Mouse (Mus musculus) layer of hippocampus, adult 18-20 months (tissue): ENCODE results near the gene Glis3. TPM values are rescaled to one million over a fixed set of nuclear protein-coding genes. Genes with fewer than 3 reads are reported as not detected.

ENCODE experiments used
- DNase-seq, 2 experiments: peaks; one replicate each; pipeline ENCODE4 v3.0.0; 2022; ENCODE audit warnings: low spot score in 2 of 2
- total RNA-seq, 2 experiments: library from RNA; stranded (reverse); gene quantifications; 2 replicates each; pipeline ENCODE4 v1.2.3; 2021

Gene Glis3
- total RNA-seq, 2 experiments from 2014 or later: 25.0 to 30.6 TPM

DNA sequence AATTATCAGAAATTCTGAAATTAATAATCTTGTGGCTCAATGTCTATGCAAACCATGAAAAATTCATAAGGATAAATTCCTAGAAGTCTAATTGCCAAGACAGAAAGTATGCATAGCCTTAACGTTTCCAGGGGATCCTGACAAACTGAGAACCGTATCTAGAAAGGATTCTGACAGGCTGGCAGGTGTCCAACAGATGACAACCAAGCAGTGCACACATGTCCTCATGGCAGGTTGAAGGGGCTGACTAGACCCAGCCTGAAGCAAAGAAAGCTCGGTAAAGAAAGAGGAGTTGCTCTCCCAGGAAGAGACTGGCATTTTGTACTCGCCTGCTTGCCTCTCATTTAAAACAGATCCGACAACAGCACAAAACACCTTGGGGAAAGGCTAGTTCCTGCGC is 184.0 kb downstream of the Glis3 start:
- no peak for DNase-seq

- no peak for DNase-seq
These were observed 186.1 kb downstream of the Glis3 start for GRCm38 (mm10) chr19:28493605-28494260.

- no peak for DNase-seq
These were observed 201.8 kb downstream of the Glis3 start for GRCm38 (mm10) chr19:28478055-28478454.

GRCm38 (mm10) chr19:28477326-28477863 is 202.5 kb downstream of the Glis3 start:
- no peak for DNase-seq

DNA sequence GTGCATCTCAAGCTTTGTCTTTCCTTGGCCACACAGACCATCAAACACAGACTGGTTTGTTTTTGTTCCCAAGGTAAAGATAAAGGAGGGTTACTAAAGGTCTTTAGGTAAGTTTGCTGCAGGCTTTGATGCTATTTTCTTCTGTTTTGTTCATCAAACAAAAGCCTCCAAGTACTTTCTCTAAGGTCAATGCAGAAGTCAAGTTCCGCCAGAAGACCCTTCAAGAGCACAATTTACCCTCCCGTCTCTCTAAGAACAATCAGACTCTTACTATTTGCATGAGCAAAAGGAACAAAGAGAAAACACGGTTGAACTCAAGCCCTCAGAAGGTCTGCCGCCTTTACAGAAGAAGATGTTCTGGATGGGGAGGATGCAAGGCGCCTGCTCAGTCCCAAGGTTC is 206.3 kb downstream of the Glis3 start:
- DNase-seq: no peak

- no peak for DNase-seq
These were observed 208.7 kb downstream of the Glis3 start for GRCm38 (mm10) chr19:28471144-28471543.

DNA sequence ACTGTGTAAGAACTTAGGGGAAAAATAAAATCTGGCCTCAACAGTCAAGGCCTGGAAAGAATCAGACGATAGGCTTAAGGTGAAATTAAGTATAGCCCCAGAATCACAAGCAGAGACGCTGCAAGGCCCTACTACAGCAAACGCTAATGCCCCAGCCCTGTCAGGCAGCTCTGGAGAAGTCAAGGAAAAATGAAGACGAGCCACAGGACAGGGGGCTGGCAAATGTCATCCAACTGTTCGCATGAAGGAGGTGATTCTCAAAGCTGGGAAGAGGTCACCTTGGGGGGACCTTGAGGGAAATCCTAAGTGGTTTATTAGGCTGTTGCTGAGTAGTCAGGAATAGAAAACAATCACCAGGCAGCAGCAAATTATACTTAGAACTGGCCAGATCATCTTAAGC is 214.1 kb downstream of the Glis3 start:
- DNase-seq: no peak

GRCm38 (mm10) chr19:28454331-28454730 is 225.5 kb downstream of the Glis3 start:
- DNase-seq: no peak

DNA sequence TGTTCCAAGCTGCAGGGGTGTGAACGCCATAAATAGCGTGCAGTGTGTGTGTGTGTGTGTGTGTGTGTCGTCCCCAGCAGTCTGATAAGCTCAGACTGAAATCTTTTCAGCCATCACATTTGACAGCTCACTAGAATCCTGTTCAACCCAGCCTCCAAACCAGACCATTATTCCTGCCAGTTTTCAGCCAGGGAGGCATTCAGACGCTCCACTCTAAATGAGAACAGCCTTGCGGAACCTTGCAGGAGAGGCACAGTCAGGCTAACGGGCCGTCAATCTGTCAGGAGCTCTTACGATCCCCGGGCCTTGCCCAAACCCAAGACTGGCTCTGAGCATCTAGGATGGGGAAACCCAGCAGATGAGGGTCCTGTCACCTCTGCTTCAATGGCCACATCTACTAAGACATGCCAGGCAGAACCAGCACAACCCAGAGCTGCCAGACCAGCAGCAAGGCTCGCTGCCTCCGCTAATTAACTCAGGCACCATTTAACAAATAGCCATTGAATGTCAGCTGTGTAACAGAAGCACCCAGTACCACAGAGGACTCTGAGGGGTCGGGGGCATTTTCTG is 226.8 kb downstream of the Glis3 start:
- peak in 1 of 2 experiments; percentile 69 for DNase-seq

GRCm38 (mm10) chr19:28448811-28449210 is 231.1 kb downstream of the Glis3 start:
- DNase-seq: no peak

- peak in 1 of 2 experiments; percentile 31 for DNase-seq
These were observed 237.7 kb downstream of the Glis3 start for GRCm38 (mm10) chr19:28442161-28442560.

DNA sequence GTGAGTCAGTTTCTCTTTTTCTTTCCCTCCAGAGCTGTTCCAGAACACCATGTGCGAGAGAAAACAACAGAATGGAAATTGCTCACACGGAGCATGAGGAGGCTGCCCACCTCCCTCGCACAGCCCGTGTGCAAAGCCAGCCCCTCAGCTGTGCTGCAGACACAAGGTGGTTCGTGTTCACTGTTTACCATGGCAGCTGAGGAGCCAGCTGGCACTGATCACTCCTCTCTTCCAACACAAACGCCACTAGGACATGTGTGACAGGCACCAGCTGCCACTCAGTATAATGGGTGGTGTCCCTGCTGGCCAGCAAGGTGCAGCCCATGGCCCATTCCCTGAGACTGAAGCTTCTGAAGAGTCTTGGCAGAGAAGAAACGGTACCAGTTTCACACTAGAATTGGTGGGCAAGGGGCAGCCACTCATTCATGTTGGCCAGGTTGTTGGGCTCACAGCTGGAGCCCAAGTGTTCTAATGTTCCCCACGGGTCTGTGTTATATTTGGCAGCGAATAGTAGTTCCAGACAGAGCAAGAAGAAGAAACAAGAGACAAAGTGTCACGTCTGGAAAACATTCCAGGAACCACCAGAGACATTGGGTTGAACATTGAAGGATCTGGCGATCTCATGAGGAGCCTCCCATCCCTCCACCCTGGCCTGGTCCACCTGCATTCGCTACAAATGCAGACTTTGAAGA is 243.3 kb downstream of the Glis3 start:
- peak; percentile 86 to 91 for DNase-seq

DNA sequence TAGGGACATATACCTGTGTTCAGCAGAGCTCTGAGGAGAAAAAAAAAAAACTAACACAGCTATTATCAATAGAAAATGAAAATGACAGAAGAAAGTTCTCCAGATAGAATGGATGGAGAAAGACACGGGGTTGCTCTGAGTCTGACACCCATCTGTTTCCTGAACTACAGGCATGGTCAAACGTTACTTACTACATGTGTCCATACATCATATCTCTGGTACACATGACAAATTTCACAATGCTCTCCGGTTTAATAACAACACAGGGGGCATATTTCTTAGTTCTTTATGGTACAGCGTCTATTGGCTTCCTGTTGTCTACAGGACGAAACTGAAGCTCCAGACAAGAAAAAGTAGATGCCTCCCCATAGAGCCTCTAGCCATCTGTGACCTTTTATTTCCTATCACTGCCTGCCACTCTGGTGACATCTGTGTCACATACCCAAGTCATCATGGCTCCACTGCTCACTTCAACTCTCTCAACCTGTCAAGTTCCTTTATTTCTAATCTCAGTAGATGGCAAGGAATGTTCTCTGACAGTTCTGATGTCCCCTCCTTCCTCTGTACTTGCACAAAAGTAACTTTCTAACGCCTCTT is 251.6 kb downstream of the Glis3 start:
- DNase-seq: no peak

GRCm38 (mm10) chr19:28424180-28424579 is 255.7 kb downstream of the Glis3 start:
- DNase-seq: no peak

GRCm38 (mm10) chr19:28422939-28423338 is 256.9 kb downstream of the Glis3 start:
- no peak for DNase-seq

GRCm38 (mm10) chr19:28416069-28416468 is 263.8 kb downstream of the Glis3 start:
- DNase-seq: no peak

- no peak for DNase-seq
These were observed 271.1 kb downstream of the Glis3 start for GRCm38 (mm10) chr19:28408787-28409186.

DNA sequence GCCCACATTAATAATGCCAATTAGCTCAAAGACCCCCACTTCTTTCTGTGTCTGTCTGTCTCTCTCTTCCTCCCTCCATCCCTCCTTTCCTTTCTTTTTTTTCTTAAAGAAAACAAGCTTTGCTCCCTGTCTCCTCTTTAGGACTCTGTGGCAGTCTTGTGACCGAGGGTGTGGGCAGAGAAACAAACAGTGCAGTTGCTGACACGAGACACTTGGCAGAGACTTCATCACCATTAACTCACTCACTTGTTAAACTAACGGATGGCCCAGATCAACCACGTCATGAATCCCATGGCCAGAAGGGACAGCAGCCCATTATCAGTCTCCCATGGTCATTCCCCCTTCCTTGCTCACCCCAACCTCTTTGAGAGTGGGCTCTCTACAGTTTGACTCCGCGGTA is 276.9 kb downstream of the Glis3 start:
- DNase-seq: no peak

DNA sequence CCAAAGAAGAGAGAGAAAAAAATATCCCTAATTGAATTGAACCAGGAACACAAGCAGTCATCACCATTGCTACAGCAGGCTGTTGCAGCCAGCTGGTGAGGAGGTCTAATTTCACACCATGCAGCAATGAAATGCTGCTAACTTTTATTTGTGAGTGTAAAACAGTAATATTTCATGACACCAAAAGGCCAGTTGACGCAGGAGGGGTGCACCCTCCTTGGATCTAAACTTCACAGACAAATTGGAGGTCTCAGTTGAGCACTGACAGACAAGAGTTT is 284.4 kb downstream of the Glis3 start:
- peak in 1 of 2 experiments; percentile 68 for DNase-seq

DNA sequence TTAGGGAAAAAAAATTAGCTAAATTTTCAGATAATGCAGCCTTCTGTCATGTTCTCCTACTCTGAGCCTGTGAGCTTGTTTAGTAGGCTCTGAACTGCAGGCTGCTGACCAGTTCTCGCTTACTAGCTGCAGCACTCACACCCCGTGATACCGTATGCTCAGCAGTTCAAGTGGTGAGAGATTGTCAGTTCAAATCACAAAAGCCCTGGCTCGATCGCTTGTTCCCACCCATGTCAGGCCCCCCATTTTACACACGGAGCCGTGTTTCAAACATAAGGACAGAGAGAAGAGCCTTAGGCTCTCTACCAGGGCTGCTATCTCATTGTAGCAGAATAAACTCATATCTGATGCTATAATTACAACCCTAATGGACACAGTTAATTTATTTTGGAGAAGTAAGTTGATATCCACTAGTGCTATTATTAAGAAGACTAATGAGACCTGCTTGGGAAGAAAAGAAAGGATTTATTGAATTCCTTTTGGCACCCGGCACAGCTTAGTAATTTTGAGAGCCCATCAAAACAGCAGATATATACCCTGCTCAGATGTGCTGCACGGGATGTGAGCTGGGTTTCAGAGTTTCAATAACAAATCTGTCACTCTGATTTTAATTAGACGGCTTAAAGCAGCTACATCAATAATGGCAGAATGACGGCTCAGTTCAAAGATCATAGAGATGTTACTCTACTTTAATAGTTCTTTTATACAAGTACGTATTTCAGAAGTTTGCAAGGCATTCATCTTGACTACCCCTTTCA is 284.9 kb downstream of the Glis3 start:
- DNase-seq: peak in 1 of 2 experiments; percentile 77

- DNase-seq: no peak
These were observed 286.1 kb downstream of the Glis3 start for GRCm38 (mm10) chr19:28393766-28394165.
